Mouse (Mus musculus): ENCODE measurements around the gene Pik3cb. TPM values are rescaled to one million over a fixed set of nuclear protein-coding genes. Genes with fewer than 3 reads are reported as not detected.

Pik3cb gene
- total RNA-seq (2022) = 10 to 100 TPM; 26.4 to 29.2 (median 27.6) TPM

- peak; percentile 92 to 93 for DNase-seq (ENCODE audit: low spot score in 2 of 2)
Measured at GRCm38 (mm10) chr9:99140063-99140882, at the start of gene Pik3cb. Gene Pik3cb (minus strand): TSS chr9:99140621.

- no peak for DNase-seq (ENCODE audit: low spot score in 2 of 2)
Measured at GRCm38 (mm10) chr9:99183043-99183670, 42.7 kb upstream of the Pik3cb start.

DNA sequence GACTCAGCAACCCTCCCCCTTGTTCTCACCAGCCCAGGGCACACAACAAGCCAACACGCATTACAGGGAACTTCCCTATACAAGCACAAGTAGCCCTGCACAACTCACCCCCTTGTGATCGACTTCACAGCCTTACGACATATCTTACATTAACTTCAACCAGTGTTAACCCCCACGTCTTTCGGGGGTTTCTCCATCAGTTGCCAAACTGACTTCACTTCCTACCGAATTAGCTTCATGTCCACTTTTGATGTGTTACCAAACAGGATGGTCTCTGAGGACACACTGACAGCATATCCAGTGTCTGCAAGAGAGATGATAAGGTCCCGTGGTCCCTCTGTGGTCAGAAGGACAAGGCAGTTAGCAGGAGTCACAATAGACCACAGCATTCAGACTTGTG, 41.7 kb upstream of the Pik3cb start:
- DNase-seq (ENCODE audit: low spot score in 2 of 2) = no peak

DNA sequence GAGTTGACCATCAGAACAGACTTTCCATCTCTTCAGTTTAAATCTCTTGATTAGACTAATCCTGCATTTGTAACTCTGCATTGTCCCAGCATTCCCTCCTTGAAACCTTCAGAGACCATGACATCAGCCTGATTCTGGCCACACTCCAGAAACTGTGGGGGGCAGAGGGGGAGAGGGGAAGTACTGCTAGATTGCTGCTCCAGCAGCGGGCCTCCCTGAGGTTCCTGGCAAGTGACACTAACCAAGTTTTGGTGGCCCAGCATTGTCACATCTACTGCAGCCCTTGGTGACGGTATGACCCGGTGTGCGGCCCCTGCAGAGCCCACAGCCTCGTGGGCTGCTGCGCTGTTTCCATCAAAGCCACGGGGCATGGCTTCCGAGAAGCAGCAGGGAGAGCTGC, 39.9 kb upstream of the Pik3cb start:
- DNase-seq (ENCODE audit: low spot score in 2 of 2) = no peak

- DNase-seq (ENCODE audit: low spot score in 2 of 2) = no peak
Measured at GRCm38 (mm10) chr9:99178736-99179135, 38.3 kb upstream of the Pik3cb start.

- DNase-seq (ENCODE audit: low spot score in 2 of 2) = no peak
Measured at GRCm38 (mm10) chr9:99175774-99176173, 35.4 kb upstream of the Pik3cb start.

DNA sequence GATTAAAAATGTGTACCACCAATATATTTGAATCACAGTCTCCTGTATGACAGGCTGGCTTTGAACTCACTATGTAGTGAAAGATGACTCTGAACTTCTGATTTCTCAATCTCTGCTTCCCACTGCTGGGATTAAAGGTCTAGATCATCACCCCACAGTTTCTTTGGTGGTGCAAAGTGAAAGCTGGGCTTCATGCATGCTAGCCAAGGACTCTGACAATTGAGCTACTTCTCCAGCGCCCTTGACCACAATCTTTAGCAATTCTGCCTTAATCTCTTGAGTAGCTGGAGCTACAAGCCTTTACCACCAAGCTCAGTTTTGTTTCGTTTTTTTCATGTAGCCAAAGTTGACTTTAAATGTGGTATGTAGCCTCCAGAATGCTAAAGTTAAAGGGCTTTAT, 32.4 kb upstream of the Pik3cb start:
- no peak for DNase-seq (ENCODE audit: low spot score in 2 of 2)

GRCm38 (mm10) chr9:99171186-99171585, 30.8 kb upstream of the Pik3cb start:
- DNase-seq (ENCODE audit: low spot score in 2 of 2) = no peak

GRCm38 (mm10) chr9:99169029-99169428, 28.6 kb upstream of the Pik3cb start:
- no peak for DNase-seq (ENCODE audit: low spot score in 2 of 2)

- no peak for DNase-seq (ENCODE audit: low spot score in 2 of 2)
Measured at GRCm38 (mm10) chr9:99166946-99167345, 26.5 kb upstream of the Pik3cb start.

DNA sequence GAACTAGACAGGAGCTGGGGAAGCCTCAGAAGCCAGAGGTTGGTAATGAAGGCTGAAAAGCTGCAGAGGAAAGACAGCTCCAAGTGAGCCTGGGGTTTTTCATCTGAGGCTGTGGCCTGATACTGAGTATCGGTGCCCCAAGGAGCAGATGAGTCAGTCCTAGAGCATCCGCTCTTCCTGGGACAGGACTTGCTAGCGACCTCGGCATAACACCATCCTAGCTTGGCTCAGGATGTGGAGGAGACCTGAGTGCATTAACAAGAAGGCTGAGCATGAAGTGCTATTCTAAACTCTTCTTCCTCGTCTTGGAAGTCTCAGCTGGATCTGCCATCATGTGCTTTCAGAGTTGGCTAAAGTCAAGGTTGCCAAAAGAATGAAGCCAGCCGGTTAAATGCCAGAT, 25.5 kb upstream of the Pik3cb start:
- no peak for DNase-seq (ENCODE audit: low spot score in 2 of 2)

- no peak for DNase-seq (ENCODE audit: low spot score in 2 of 2)
Measured at GRCm38 (mm10) chr9:99164664-99165226, 24.3 kb upstream of the Pik3cb start.

DNA sequence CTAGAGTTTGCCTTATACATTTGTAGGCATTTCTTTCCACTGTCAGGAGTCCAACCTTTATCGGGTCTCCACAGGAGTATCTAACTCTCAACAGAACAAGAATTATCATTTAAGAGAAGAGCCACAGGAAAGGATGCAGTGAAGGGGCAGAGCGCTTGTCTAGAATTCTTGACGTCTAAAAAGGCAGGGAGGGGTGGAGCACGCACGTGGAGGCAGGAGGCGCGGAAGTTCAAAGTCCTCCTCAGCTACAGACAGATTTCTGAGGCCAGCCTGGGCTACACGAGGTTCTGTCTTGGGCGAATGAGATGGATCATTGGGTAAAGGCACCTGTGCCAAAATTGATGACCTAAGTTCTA, 23.7 kb upstream of the Pik3cb start:
- DNase-seq (ENCODE audit: low spot score in 2 of 2) = no peak

- DNase-seq (ENCODE audit: low spot score in 2 of 2) = peak; percentile 41 to 52
Measured at GRCm38 (mm10) chr9:99163420-99164147, 23.2 kb upstream of the Pik3cb start.

DNA sequence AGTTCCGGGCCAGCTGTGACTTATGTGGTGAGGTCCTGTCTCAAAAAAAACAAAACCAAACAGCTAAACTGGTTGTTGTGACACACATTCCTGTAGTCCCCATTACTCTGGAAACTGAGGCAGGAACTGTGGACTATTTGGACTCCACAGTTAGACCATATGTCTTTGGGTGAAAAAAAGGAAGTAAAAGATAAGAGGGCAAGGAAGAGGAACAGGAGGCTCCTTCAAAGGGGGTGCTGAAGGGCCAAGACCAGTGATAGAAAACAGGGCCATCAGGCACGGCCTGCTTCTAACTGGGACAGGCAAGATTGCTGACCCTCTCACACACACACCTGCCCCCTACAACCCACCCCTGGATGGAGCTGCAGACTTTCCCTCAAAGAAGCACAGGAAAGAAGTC, 22.4 kb upstream of the Pik3cb start:
- no peak for DNase-seq (ENCODE audit: low spot score in 2 of 2)

GRCm38 (mm10) chr9:99160780-99161179, 20.4 kb upstream of the Pik3cb start:
- DNase-seq (ENCODE audit: low spot score in 2 of 2) = no peak

GRCm38 (mm10) chr9:99159932-99160331, 19.5 kb upstream of the Pik3cb start:
- DNase-seq (ENCODE audit: low spot score in 2 of 2) = no peak

- no peak for DNase-seq (ENCODE audit: low spot score in 2 of 2)
Measured at GRCm38 (mm10) chr9:99158708-99159107, 18.3 kb upstream of the Pik3cb start.

- no peak for DNase-seq (ENCODE audit: low spot score in 2 of 2)
Measured at GRCm38 (mm10) chr9:99158203-99158632, 17.8 kb upstream of the Pik3cb start.

- peak in 1 of 2 experiments; percentile 14 for DNase-seq (ENCODE audit: low spot score in 2 of 2)
Measured at GRCm38 (mm10) chr9:99153655-99154054, 13.2 kb upstream of the Pik3cb start.

GRCm38 (mm10) chr9:99152699-99153490, 12.5 kb upstream of the Pik3cb start:
- DNase-seq (ENCODE audit: low spot score in 2 of 2) = no peak
